23 mouse cellular contexts compared by ENCODE assay signal in the genomic region with DNA sequence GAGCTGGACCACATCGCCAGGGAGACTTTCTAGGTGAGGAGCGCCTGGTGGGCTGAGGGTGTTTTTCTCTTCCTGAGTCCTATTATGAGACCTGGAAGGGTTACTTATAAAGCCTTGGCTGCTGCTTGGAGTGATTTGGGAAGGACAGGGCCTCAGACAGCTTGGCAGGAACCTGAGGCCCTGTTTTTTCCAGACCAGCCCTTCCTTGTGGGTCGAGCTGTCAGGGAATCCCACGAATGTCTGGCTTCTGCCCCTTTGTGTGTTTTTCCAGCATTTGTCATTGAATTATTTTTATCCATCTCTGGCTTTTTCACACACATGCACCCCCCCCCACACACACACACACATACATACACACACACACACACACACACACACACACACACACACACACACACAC.
DNase-seq lines count a peak whose midpoint lies in the region; ATAC-seq and TF ChIP-seq lines count a peak whose summit lies in the region.
"Had no signal": no experiment of that assay in that cellular context is flagged by ENCODE, and none has a peak within 500 bp of the region (broad histone marks: within the 10 kb centered on the region; RNA-seq: fewer than 3 reads in every experiment).

No protein-coding gene starts in this region.

- H3K4me3 ChIP-seq in gastrocnemius, adult 2 months, result no peak overlapping the region
- H3K4me3 ChIP-seq in lung, embryonic 14.5 days (ENCODE audit: low read depth, low read length), result no peak overlapping the region
- peak overlapping the region; percentile 2; the same call in 1 of the 2 replicates for H3K4me3 ChIP-seq in embryonic fibroblast, embryonic 13.5 days (ENCODE audit: insufficient read depth, low read length)
- no peak overlapping the region for H3K4me3 ChIP-seq in limb, embryonic 15.5 days
- H3K4me3 ChIP-seq in forebrain, embryonic 13.5 days, result no peak overlapping the region
- H3K4me3 ChIP-seq: forebrain, embryonic 10.5 days; heart, embryonic 12.5 days; intestine, embryonic 15.5 days; liver, embryonic 15.5 days; midbrain, embryonic 10.5 days; neural tube, embryonic 12.5 days had no signal

- no peaks in the 10 kb centered on the region for H3K27me3 ChIP-seq in lung, embryonic 14.5 days (ENCODE audit: insufficient read depth, low read length)
- H3K27me3 ChIP-seq in limb, embryonic 15.5 days, result no peaks in the 10 kb centered on the region
- no peaks in the 10 kb centered on the region for H3K27me3 ChIP-seq in forebrain, embryonic 13.5 days
- H3K27me3 ChIP-seq: CH12.LX; heart, embryonic 12.5 days; intestine, embryonic 15.5 days; liver, embryonic 15.5 days; neural tube, embryonic 12.5 days had no signal

- H3K36me3 ChIP-seq in lung, embryonic 14.5 days (ENCODE audit: insufficient read depth), result 0 out of 2 replicates have a peak, but pooled peaks cover 12% of the 10 kb centered on the region
- no peaks in the 10 kb centered on the region for H3K36me3 ChIP-seq in limb, embryonic 15.5 days
- H3K36me3 ChIP-seq in forebrain, embryonic 13.5 days (ENCODE audit: poor library complexity, severe bottlenecking), result peaks cover 19% of the 10 kb centered on the region; the same call in 1 of the 2 replicates
- H3K36me3 ChIP-seq: intestine, embryonic 15.5 days had no signal

- peak overlapping the region; percentile 61 for H3K27ac ChIP-seq in gastrocnemius, adult 2 months
- H3K27ac ChIP-seq in lung, embryonic 14.5 days (ENCODE audit: low read depth), result peak overlapping the region; percentile 90
- peak overlapping the region; percentile 94 for H3K27ac ChIP-seq in embryonic fibroblast, embryonic 13.5 days (ENCODE audit: insufficient read depth, low read length)
- peak overlapping the region; percentile 76 for H3K27ac ChIP-seq in limb, embryonic 15.5 days
- no peak overlapping the region for H3K27ac ChIP-seq in forebrain, embryonic 13.5 days
- H3K27ac ChIP-seq: intestine, embryonic 15.5 days; liver, embryonic 15.5 days; midbrain, embryonic 10.5 days; neural tube, embryonic 12.5 days; stomach, postnatal 0 days had no signal

- WGBS in lung, embryonic 14.5 days, result 66% methylated on average over 4 of the region's 4 CpGs
- WGBS in limb, embryonic 15.5 days, result 56% methylated on average over 4 of the region's 4 CpGs
- 90% methylated on average over 4 of the region's 4 CpGs for WGBS in forebrain, embryonic 13.5 days

- no peak overlapping the region for H3K4me2 ChIP-seq in lung, embryonic 14.5 days
- H3K4me2 ChIP-seq in limb, embryonic 15.5 days, result no peak overlapping the region
- no peak overlapping the region for H3K4me2 ChIP-seq in forebrain, embryonic 13.5 days
- H3K4me2 ChIP-seq: heart, embryonic 12.5 days; hindbrain, embryonic 14.5 days; intestine, embryonic 15.5 days; liver, embryonic 15.5 days; neural tube, embryonic 12.5 days had no signal

- peaks cover 24% of the 10 kb centered on the region for H3K4me1 ChIP-seq in lung, embryonic 14.5 days (ENCODE audit: insufficient read depth)
- H3K4me1 ChIP-seq in embryonic fibroblast, embryonic 13.5 days (ENCODE audit: control insufficient read depth, insufficient read depth, low read length), result peaks cover 25% of the 10 kb centered on the region
- peaks cover 31% of the 10 kb centered on the region for H3K4me1 ChIP-seq in limb, embryonic 15.5 days
- H3K4me1 ChIP-seq in forebrain, embryonic 13.5 days, result no peaks in the 10 kb centered on the region
- H3K4me1 ChIP-seq: midbrain, embryonic 10.5 days had no signal

- H3K9ac ChIP-seq in lung, embryonic 14.5 days, result no peak overlapping the region
- H3K9ac ChIP-seq in limb, embryonic 15.5 days, result no peak overlapping the region
- H3K9ac ChIP-seq in forebrain, embryonic 13.5 days, result no peak overlapping the region
- H3K9ac ChIP-seq: heart, embryonic 12.5 days; hindbrain, embryonic 14.5 days; intestine, embryonic 15.5 days; liver, embryonic 15.5 days; neural tube, embryonic 12.5 days had no signal

- ATAC-seq in lung, embryonic 14.5 days (ENCODE audit: insufficient read depth), result no peak
- 0 out of 2 replicates have a peak, but pooled peaks have one; percentile 19 for ATAC-seq in limb, embryonic 15.5 days (ENCODE audit: insufficient number of reproducible peaks, low FRiP score, low TSS enrichment, low read depth)
- no peak for ATAC-seq in forebrain, embryonic 13.5 days
- ATAC-seq: intestine, embryonic 15.5 days had no signal

- intact Hi-C loops in gastrocnemius, adult 2 months (cut with DNase I), result loop anchor here (5.0 kb wide), 1 partner anchor 42 kb away; no protein-coding TSS in a partner anchor
- intact Hi-C loops in gastrocnemius, postnatal 36 days (cut with DNase I), result no loop called here

- DNase-seq in gastrocnemius, adult 2 months, result no peak
- no peak for DNase-seq in gastrocnemius, postnatal 36 days
- no peak for DNase-seq in lung, embryonic 14.5 days
- DNase-seq in lung, postnatal 36 days, result no peak
- DNase-seq in MN1 (ENCODE audit: low spot score), result no peak
- DNase-seq: cerebellum, adult 18-20 months; cerebellum, postnatal 25 days; embryo, embryonic 11 days; heart, postnatal 36 days; left cerebral cortex, postnatal 4 days; right cerebral cortex, postnatal 4 days had no signal

- H3K9me3 ChIP-seq in lung, embryonic 14.5 days (ENCODE audit: low read depth, low read length), result no peaks in the 10 kb centered on the region
- no peaks in the 10 kb centered on the region for H3K9me3 ChIP-seq in limb, embryonic 15.5 days
- no peaks in the 10 kb centered on the region for H3K9me3 ChIP-seq in forebrain, embryonic 13.5 days (replicated peaks)
- H3K9me3 ChIP-seq: forebrain, embryonic 10.5 days; heart, embryonic 12.5 days; intestine, embryonic 15.5 days; liver, embryonic 15.5 days; midbrain, embryonic 10.5 days; neural tube, embryonic 12.5 days had no signal

- TF ChIP-seq CTCF in gastrocnemius, adult 2 months (IDR thresholded peaks at IDR 0.05), result no peak
- no peak for TF ChIP-seq CTCF in lung, embryonic 14.5 days (IDR thresholded peaks at IDR 0.05; ENCODE audit: low read depth)
- TF ChIP-seq CTCF in embryonic fibroblast, embryonic 13.5 days (IDR thresholded peaks at IDR 0.05; ENCODE audit: borderline replicate concordance, insufficient read depth, low read length), result no peak

- no peak for TF ChIP-seq POLR2A in embryonic fibroblast, embryonic 13.5 days (IDR thresholded peaks at IDR 0.05; ENCODE audit: low read depth, low read length)
